Mouse (Mus musculus) CD4-positive, CD25-positive, alpha-beta regulatory T cell, adult 4 months (primary cell): ENCODE results near the gene Bdkrb1. TPM values are rescaled to one million over a fixed set of nuclear protein-coding genes. Genes with fewer than 3 reads are reported as not detected.

Experiments
- ATAC-seq: one replicate; pipeline ENCODE4 v1.8.0; 2017
- polyA plus RNA-seq, 2 experiments: library from polyadenylated mRNA; unstranded; fragments of 100-300 nt; shearing (Covaris generic); gene quantifications; one replicate each; pipeline ENCODE4 v1.2.1; 2017

Gene Bdkrb1
- polyA plus RNA-seq, 2 experiments from 2014 or later: 3.1 to 3.5 TPM

GRCm38 (mm10) chr12:105599098-105599497 lies 3.8 kb upstream of the Bdkrb1 start:
- ATAC-seq: no peak

- no peak for ATAC-seq
Observed at GRCm38 (mm10) chr12:105601586-105601985, 1.3 kb upstream of the Bdkrb1 start.

GRCm38 (mm10) chr12:105603904-105604303 lies 1.0 kb downstream of the Bdkrb1 start:
- ATAC-seq: no peak

DNA sequence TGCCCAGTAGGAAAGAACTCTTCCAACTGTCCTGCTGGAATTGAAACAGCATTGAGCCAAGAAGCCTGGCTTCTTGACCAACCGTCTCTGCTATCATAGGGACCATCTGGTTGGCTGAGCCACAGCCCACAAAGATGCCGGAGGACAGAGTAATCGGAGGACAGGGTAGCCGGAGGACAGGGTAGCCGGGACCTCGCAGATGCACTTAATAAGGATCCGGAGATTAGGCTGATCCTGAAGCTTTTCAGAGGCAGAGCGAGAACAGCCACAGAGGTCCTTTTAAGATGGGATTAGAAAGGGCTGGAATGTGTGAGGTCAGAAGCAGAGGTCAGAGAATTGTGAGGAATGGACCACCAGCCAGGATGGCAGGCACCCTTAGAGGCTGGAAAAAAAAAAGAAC lies 2.3 kb downstream of the Bdkrb1 start:
- ATAC-seq: no peak

- ATAC-seq: no peak
Observed at GRCm38 (mm10) chr12:105606881-105607280, 4.0 kb downstream of the Bdkrb1 start.

DNA sequence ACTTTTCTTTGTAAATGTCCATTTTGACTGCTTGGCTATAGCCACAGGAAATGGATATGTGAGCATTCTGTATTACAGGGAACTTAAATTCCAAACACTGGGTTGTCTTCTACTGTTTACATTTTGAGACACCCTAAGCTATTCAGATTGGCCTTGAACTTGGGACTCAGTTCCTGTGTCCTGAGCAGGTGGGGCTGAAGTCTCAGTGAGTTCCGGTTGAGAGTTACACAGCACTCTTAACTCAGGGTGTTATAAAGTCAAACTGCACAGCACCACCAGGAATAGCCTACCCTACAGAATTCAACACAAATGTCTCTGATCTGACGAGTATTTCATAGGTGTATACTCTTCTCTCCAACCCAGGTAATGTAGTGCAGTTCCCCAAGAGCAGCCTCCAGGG lies 8.2 kb downstream of the Bdkrb1 start:
- ATAC-seq: no peak

DNA sequence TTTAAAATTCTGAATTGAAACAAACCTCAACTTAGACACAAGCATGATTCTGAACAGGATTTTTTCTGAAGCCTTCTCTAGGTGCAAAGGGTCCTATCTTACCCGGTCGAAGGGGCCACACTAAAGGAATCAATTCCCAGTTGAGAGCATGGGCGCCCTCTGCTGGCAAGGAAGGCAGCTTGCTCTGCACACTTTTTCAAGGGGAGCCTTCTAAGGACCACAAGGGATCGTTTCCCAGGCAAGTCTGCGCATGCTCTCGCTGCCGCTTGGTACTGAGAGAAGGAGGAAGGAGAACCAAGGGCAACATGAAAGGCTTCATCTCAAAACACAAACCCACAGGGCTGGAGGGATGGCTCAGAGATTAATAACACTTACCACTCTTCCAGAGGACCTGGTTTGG lies 8.9 kb downstream of the Bdkrb1 start:
- ATAC-seq: no peak

- ATAC-seq: no peak
Observed at GRCm38 (mm10) chr12:105613559-105613958, 10.7 kb downstream of the Bdkrb1 start.

GRCm38 (mm10) chr12:105622048-105622447 lies 19.2 kb downstream of the Bdkrb1 start:
- no peak for ATAC-seq

DNA sequence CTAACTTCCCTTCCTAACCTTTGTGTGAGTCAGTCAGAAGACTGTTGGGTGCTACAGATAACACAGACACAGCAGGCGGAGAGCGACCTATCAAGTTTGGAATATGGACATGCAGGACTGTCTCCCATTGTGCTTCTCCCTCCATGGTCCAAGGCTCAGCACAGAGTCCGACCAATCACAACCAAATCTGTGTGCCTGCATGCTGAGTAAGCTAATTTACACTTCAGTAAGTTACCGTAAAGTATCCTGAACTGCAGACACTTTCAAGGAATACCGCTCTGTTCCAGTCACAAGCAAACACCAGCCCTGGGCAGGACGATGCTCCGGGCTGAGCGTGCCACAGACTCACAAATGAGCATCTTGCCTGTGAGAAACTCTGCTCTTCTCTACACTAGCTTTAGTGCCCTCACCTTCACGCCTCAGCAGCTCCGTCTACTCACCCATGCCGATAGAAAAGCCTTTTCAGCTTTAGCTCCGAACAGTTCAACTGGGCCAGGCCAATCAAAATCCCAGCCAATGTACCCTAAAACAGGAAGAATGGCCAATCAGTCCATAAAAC lies 20.2 kb downstream of the Bdkrb1 start:
- no peak for ATAC-seq

- ATAC-seq: no peak
Observed at GRCm38 (mm10) chr12:105625798-105626197, 22.9 kb downstream of the Bdkrb1 start.

DNA sequence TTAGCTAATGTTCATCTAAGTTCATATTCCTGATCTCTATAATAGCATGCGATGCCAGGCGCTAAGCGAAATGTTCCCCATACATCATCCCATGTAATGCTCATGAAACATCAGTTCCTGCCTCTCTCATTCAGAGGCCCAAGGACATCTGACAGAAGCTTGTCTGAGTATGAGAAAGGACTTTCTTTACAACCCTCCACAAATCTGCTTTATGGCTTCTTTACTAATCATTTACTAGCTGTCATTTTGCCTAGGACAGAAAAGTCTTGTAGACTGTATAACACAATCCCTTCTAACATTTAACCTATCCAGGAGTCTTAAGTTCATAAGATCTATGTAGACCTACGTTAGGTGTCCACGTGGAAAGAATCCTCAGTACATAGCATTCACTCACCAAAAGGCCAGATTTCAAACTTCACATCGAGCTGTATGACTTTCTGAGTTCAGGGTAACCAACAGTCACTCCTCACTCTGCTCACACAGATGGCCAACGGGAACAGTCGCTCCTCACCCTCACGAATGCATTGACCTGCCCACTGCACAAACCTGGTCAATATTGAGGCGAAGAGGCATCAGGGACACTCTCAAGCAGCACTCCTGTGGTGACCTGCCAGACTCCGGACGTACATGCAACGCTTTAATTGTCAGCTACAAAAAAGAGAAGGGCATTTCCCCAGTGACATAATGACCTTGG lies 31.6 kb downstream of the Bdkrb1 start:
- ATAC-seq: no peak

DNA sequence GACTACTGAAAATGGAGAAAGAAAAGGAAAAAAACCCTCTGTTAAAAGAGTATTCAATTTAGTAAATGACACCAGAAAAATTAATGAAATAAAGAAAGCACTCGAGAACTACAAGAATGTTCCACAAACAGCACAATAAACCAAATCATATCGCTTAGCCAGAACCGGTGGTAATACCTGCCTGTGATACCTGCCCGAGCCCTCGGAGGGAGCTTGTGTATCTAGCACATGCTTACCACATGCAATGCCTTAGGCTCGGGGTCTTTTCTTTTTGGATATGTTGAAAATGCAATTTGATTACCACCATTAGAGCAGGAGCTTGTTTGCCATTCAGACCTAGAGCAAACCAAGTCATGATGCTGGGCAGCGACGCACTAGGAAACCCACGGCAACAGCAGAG lies 33.7 kb downstream of the Bdkrb1 start:
- ATAC-seq: no peak

- ATAC-seq: no peak
Observed at GRCm38 (mm10) chr12:105637554-105637953, 34.7 kb downstream of the Bdkrb1 start.

DNA sequence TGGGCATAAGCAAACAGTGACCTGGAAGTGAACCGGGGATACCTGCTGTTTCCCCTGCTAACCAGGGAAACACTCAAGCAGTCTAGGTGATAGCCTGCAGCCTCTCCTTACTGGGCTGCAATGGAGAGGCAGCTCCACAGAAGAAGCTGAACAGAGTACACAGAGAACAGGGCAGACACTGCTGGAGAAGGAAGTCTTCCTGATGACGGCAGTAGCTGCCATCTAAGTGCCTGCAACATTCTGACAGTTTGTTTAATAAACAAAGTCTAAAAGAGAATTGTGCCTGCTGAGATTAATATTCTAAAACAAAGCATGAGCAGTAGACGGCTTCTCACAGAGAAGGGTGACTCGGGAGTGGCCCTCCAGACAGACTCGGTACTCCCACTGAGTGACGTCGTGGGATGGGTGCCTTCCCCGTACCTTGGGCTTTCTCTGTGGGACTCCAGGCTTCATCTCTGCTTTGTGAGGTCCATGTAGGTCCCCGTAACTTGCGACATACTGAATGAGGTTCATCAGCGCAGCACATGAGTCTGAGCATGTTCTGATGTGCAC lies 40.0 kb downstream of the Bdkrb1 start:
- no peak for ATAC-seq

Other genes starting within 250 kb of the Bdkrb1 start
- under 1 TPM; 0.39 to 0.70 TPM for gene D430019H16Rik, start 149.2 kb upstream of the Bdkrb1 start, polyA plus RNA-seq
- not detected for gene Bdkrb2, start 39.9 kb upstream of the Bdkrb1 start, polyA plus RNA-seq
- 10 to 100 TPM; 38.3 to 38.4 TPM for gene Gskip, start 81.7 kb downstream of the Bdkrb1 start, polyA plus RNA-seq
- 10 to 100 TPM; 10.1 to 14.4 TPM for gene Atg2b, start 82.1 kb downstream of the Bdkrb1 start, polyA plus RNA-seq
- under 1 TPM; 0.58 to 0.89 TPM for gene Ak7, start 102.9 kb downstream of the Bdkrb1 start, polyA plus RNA-seq
- 100 to 1,000 TPM; 102 to 103 TPM for gene Papola, start 181.6 kb downstream of the Bdkrb1 start, polyA plus RNA-seq